Mouse (Mus musculus) bone marrow macrophage, adult 2 months (primary cell): ENCODE measurements around the gene Fam207a.

Experiments used
- CTCF ChIP-seq: IDR thresholded peaks from 2 replicates; pipeline ENCODE4 v1.5.1; 2012; ENCODE audit warnings: low read depth, mild to moderate bottlenecking, low read length, moderate library complexity
- POLR2A ChIP-seq: IDR thresholded peaks from 2 replicates; pipeline ENCODE4 v1.6.1; 2012; ENCODE audit warnings: mild to moderate bottlenecking, low read depth, low read length, borderline replicate concordance

DNA sequence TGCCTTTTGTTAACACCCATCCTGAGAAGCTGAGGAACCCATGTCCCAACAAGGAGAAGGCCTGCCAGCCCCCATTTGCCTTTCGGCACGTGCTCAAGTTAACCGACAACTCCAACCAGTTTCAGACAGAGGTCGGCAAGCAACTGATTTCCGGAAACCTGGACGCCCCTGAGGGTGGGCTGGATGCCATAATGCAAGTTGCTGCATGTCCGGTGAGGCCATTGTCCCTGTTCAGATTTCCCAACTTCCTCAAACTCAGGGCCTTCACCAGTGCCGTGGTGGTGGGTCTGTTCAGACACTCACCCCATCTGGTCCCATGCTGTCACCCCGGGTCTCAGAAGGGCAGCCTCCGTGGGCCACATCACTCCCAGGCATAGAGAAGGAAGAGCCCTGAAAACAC is 33.0 kb upstream of the Fam207a start:
- TF ChIP-seq POLR2A (no peak), CTCF (no peak)
